Mouse (Mus musculus) erythroblast, adult 5-6 weeks (primary cell): ENCODE data around the gene Gpc6. TPM values are rescaled to one million over a fixed set of nuclear protein-coding genes. Genes with fewer than 3 reads are reported as not detected.

ENCODE experiments used
- ATAC-seq: replicated peaks from 2 replicates; pipeline ENCODE4 v1.8.0; 2016; ENCODE audit warnings: moderate number of reproducible peaks, mild to moderate bottlenecking, moderate TSS enrichment, inconsistent platforms; ENCODE audit not compliant: poor library complexity, low FRiP score, severe bottlenecking
- total RNA-seq, 2 experiments: library from RNA; stranded (forward) in 1 of 2; stranded (reverse) in 1 of 2; fragments of 150-400 nt in 1 of 2; fragments of 200-764, 138-1000 nt in 1 of 2; gene quantifications; 2 replicates each; pipeline versions ENCODE4 v1.2.3 to v1.2.4; 2015 to 2017; ENCODE audit warnings: low replicate concordance in 2 of 2

The Gpc6 gene
- total RNA-seq, 2 experiments from 2014 or later = not detected

- no peak for ATAC-seq
Measured at GRCm38 (mm10) chr14:117894869-117895538, 969.9 kb downstream of the Gpc6 start.

- ATAC-seq = no peak
Measured at GRCm38 (mm10) chr14:117895539-117895912, 970.4 kb downstream of the Gpc6 start.

- no peak for ATAC-seq
Measured at GRCm38 (mm10) chr14:117904300-117904699, 979.2 kb downstream of the Gpc6 start.

GRCm38 (mm10) chr14:117905701-117906100 is 980.6 kb downstream of the Gpc6 start:
- no peak for ATAC-seq

- no peak for ATAC-seq
Measured at GRCm38 (mm10) chr14:117906361-117906760, 981.2 kb downstream of the Gpc6 start.

- no peak for ATAC-seq
Measured at GRCm38 (mm10) chr14:117908231-117908920, 983.3 kb downstream of the Gpc6 start.

GRCm38 (mm10) chr14:117909046-117909445 is 983.9 kb downstream of the Gpc6 start:
- ATAC-seq = no peak

GRCm38 (mm10) chr14:117910323-117910722 is 985.2 kb downstream of the Gpc6 start:
- no peak for ATAC-seq

- ATAC-seq = no peak
Measured at GRCm38 (mm10) chr14:117912624-117913270, 987.6 kb downstream of the Gpc6 start.

GRCm38 (mm10) chr14:117916577-117916976 is 991.5 kb downstream of the Gpc6 start:
- no peak for ATAC-seq

- no peak for ATAC-seq
Measured at GRCm38 (mm10) chr14:117918724-117919123, 993.6 kb downstream of the Gpc6 start.

GRCm38 (mm10) chr14:117919612-117920011 is 994.5 kb downstream of the Gpc6 start:
- ATAC-seq = no peak

- no peak for ATAC-seq
Measured at GRCm38 (mm10) chr14:117921393-117922014, 996.4 kb downstream of the Gpc6 start.

- ATAC-seq = no peak
Measured at GRCm38 (mm10) chr14:117923667-117924066, 998.6 kb downstream of the Gpc6 start.

- no peak for ATAC-seq
Measured at GRCm38 (mm10) chr14:117930105-117930847, 1005.2 kb downstream of the Gpc6 start.

GRCm38 (mm10) chr14:117930848-117931816 is 1006.0 kb downstream of the Gpc6 start:
- ATAC-seq = no peak

- ATAC-seq = no peak
Measured at GRCm38 (mm10) chr14:117932163-117932851, 1007.2 kb downstream of the Gpc6 start.

- no peak for ATAC-seq
Measured at GRCm38 (mm10) chr14:117938554-117938953, 1013.4 kb downstream of the Gpc6 start.
